Mouse (Mus musculus) thymus, postnatal 10 days (tissue): Measurements from ENCODE around the gene Fig4.

ENCODE experiments used
- DNase-seq, 2 experiments: peaks; one replicate each; pipeline ENCODE4 v3.0.0; 2021; ENCODE audit warnings: low spot score in 2 of 2

Gene Fig4

DNA sequence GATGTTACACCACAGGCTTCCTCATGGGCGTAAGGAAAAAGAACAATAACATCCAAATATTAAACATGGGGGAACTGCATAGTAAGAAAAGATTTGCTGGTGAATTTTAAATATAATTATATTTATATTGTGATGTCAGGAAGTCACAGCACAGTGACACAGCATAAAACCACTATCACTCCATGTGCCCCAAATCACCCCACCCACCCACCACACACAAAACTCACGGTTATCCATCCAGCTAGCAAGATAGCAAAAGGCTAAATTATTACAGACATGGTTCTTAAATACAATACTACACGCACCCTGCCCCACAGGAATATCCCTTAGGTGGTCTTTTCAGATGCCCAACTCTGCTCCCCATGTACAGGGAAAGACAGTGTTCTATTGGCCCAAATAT lies 89.0 kb downstream of the Fig4 start:
- DNase-seq, result no peak

DNA sequence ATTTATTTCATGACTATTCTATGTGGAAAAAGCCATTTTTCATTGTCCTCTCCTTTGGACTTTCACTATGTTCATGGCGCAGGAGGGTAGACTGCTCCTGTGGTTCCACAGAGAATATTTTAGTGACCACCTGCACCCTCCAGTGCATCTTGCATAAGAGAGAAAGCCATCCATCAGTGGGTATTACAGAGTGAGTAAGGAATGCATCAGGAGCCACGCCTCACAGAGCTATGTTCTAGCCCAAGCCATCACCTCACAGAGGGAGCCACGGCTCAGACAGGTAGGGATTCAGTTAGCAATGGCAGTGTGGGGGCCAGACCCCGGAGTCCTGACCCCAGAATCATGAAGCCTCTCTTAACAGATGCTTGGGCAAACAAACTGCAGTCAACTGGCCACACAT lies 93.5 kb downstream of the Fig4 start:
- DNase-seq, result no peak

DNA sequence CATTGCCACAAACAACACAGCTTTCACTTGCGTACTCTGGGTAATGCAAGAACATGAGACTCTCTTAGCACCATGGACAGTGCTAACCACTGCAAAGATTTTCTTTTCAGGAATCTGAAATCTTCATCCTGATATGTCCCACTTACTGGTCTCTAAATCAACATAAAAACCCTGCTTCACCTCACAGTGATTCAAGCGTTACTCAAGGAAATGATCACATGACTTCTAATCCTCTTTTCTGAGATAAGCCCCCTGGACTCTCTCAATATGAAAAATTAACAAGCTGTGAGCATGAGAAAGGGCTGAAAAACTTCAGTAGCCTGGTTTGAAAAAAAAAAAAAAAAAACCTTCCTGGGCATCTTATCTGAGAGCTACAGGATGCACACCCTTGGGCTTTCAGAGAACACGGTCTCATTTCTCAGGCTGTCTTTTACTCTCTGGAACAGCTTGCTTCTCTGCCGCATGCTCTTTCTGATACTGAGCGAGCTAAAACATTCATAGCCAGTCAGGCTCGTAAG lies 94.1 kb downstream of the Fig4 start:
- DNase-seq, result no peak

DNA sequence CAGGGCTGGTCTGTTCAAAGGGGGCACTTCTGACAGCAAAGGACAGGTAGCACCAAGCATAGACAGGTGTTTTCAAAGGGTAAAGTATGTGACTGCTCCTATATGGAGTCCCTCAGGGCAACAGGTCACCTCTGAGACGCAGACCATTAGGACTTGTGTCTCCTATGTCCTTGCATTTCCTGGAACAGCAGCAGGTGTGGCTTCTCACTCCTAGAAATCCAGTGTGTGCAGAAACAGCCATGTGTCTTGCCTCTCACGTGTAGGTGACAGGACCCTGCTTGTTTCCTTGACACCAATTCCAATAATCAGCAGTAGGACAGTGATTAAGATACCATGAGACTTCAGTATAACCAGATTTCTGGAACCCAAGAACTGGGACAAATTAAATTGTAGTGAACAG lies 97.4 kb downstream of the Fig4 start:
- DNase-seq, result no peak

DNA sequence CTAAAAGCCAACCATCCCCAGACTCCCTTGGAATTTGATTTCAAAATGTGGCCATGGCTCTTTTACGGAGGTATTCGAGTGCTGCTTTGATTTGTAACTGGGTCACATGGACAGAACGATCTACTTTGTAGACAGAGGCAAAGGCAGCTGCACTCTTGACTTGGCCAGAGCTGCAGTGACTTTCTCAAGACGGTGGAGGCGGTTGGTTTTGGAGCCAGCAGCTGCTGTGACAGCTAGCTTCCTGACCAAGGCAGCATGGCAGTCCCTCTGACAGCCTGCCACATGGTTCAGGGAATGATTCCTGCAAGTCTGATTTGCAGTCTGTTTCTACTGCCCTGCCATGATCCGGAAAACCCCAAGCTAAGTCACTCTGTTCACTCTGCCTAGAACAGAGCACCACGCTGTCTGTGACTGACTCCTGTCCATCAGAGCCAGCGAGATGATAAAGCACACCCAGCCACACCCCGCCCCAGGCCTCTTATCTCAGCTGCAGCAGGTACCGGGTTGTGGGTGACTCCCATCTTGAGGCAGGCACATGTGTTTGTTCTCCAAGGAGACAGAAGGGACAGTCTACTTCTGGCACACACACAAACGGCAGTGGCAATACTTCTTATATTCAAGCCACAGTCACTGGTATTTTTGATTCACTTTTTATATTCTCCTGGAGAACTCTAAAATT lies 98.3 kb downstream of the Fig4 start:
- no peak for DNase-seq

DNA sequence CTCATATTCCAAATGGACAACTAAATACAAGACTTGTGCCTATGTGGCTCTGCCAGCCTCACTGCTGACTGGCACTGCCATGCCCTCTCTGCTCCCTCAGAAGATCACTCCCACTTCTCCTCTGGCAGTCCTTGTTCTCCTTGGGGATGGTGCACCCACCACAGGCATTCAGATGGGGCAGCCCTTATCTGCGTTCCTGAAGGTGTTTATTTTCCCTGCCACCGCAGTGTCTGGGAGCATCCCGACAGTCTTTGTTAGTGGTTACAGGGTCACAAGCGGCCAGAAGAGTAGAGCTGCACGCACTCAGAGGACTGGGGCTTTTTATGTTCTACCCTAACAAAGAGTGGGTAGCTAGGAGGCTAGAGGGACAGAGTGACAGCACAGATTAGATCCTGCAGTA lies 98.9 kb downstream of the Fig4 start:
- DNase-seq, result no peak

DNA sequence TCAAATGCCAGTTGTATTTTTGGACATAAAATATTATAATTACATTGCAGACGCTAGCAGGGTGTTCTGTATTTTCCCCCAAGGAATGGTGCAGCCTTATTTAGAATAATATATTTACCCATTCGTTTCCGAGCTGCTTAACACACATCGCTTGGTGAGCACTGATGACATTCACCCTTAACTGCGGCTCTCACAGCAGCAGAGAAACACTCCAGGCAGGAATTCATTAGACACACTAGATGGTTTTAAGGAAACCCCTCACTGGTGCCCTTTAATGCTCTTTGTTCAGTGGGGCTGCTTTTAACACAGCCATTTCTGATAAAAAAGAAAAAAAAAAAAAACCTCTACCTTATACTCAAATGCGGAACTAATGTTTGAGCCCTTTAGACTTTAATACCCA lies 104.3 kb downstream of the Fig4 start:
- DNase-seq, result no peak

DNA sequence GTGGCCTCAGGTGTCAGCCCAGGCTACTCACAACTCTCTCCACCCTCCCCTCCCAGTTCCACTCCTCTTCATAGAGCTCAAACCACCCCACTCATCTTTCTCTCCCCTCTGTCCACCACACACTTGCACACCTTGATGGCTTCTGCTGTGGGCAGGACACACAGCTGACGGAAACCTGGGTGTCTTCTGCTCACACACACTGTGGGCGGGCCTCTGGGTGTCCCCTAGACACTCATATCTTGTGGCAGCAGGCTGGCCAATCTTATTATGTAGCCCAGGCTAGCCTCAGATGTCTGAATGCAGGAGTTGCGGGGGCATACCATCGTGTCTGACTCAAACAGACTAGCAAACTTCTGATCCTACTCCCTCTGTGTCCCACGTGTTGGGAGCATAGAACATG lies 105.3 kb downstream of the Fig4 start:
- no peak for DNase-seq

DNA sequence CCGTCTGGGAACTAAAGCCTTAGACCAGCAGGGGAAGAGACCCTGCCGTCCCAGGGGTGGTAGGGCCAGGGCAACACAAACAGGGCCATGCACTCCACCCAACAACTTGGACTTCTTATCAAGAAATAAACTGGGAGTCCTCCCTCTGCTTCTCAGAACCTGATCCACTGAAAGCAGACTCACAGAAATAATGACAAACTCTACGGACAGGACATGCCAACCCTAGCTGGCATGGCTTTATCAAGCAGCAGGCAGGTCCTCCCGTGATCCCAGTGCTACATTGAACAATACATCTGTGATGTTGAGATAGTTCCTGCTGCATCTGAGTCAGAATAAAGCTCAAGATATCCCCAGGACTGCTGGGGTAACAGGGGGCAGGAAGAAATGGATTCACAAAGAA lies 106.8 kb downstream of the Fig4 start:
- no peak for DNase-seq

DNA sequence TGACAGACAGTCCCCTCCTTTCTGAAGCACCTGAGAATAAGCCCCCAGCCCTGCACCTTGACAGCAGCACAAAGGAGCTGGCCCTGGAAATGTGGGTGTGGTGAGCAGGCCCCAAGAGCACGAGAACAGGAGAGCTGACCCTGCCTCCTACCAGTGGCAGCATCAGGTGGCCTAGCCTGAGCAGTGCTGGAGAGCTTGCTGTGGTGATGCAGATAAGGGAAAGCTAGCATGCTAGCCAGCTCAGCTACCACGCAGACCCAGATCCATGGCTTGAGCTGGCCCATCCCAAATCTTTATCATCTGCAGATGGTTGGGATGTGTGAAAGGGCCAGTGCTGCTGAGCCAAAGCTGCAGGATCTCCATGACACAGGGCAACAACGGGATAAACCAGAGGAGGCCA lies 113.7 kb downstream of the Fig4 start:
- DNase-seq, result no peak

DNA sequence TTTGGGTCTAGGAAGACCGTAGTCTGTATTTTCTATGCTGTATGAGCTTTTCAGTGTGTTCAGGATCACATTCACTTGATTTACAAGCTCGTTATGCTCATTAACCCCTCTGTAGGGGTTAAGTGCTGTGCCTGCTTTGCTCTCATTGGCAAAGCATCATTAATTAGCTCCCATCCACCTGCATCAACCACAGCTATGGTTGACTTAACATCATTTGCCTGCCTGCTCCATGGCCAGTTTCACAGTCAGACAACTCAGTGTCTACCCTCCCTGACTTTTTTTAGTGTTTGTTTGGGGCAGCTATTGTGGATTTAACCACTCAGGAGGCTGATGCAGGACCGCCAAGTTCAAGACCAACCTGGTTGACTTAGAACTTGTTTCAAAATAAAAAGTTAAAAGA lies 119.1 kb downstream of the Fig4 start:
- DNase-seq, result no peak

DNA sequence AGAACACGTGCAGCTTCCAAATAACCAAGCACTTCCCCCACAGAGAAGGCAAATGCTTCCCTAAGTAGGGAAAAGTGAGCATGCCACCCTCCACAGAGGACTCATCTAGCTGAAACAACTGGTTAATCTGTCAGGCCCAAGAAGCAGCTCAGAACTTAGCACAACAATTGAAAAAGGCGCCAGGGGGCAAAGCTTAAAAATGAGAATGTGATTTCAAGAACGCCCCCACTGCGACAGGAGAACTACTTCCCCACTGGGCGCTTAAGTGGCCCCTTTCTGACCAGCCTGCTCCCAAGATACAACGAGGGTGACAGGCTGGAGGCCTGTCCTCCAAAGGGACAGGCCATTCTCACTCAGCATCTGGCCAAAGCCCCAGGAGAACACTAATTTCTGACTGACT lies 120.4 kb downstream of the Fig4 start:
- no peak for DNase-seq

DNA sequence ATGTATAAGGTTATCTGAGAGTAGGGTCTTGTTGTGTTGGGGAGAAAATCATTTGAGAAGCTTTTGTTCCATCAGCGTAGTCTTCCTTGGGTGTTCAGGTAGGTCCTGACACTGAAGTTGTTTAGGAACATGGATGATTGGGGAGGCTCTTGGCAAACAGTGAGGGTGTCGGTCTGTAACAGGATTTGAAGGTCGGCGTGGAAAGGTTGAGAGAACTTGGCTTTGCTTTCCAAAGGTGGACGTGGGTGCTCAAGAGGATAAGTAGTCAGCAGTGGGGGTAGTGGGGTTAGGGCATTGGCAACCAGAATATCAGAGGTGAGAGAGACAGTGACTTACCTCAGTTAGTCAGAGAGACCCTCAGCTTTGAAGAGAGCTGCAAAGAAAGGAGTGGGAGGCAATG lies 136.9 kb downstream of the Fig4 start:
- no peak for DNase-seq

DNA sequence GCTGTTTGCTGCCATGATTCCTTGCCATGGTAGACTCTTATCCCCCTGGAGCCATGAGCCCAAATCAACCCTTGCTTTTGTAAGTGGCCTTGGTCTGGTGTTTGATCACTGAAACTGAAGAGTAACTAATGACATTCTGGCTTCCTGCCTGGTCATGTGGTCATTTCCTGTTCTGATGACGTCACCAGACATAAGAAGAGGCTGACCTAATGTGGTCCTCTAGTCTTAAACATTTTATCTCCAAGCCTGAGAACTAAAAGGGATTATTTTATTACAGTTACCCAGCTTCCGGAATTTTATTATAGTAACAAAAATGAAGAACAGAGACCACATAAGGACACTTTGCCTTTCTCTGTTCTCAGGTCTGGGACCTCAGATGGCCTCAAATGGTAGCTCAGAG lies 140.0 kb downstream of the Fig4 start:
- no peak for DNase-seq

DNA sequence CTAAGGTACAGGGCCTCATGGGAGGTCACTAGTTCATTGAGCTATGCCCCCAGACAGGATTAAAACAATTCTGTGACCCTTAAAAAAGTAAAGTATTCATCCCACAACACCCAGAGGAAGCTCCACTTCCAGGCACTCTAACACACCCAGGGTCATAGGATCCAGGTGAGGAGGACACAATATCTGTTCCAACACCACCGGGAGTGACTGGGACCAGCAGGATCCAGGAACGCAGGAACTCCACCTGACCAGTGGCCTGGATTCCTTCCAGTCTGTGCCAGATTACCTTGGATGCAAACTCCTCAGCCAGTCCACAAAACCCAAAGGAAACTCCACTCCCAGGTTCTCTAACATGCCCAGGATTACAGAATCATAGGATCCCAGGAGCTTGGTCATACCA lies 145.8 kb downstream of the Fig4 start:
- DNase-seq, result no peak

DNA sequence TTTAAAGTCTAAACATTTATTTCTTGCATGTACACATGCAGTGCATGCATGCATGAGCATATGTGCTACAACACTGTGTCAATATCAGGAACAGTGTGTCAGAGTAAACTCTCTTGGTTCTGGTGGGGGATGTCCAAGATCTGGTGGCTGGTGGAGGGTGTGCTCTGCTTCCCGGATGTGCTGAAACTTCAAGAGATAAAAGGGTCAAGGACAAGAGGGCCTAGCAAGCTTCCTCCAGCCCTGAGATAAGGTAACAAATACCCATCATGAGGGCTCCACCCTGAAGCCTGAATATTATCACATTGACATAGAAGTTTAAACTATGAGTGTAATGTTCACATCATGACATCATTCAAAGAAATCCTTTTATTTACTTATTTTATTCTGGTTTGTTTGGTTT lies 146.4 kb downstream of the Fig4 start:
- DNase-seq, result no peak

DNA sequence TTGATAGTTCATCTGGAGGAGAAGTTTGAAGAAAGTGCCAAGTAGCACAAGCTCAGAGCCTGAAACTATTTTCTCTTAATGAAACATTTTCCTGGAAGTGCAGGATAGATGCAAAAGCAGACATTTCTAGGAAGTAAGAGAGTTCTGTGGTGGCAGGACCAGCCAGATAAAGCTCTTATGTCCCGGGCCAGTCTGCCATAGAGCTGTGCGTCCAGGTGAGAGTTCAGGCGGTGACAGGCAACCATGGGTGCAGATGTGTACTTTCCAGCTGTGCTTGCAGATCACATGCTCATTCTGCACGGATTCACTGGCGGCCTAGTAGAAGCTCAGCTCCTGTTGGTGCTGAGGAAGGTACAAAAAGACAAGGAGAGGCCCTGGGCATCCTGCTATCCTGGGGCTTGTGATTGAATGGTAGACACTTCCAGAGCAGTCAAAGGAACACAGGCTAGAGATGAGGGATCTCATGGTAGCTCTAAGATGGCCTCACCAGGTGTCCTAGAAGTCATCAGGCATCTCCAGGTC lies 149.8 kb downstream of the Fig4 start:
- no peak for DNase-seq

DNA sequence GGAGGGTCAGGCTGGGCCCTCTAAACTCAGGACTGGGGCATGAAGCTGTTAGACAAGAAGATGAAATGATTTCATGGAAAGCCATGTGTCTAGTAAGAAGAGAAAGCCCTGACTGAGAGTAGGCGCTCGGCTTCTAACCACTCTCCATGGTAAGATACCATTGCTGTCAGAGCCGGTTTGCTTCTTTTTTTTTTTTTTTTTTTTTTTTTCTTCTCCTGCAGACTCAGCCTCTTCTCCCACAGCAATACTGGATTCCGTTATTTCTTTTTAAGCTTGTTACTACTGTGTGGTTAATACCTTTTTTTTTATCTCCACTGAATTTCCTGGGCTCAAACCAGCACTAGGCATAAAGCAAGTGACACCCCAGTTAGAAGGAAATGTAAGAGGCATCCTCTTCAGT lies 151.2 kb downstream of the Fig4 start:
- DNase-seq, result no peak

DNA sequence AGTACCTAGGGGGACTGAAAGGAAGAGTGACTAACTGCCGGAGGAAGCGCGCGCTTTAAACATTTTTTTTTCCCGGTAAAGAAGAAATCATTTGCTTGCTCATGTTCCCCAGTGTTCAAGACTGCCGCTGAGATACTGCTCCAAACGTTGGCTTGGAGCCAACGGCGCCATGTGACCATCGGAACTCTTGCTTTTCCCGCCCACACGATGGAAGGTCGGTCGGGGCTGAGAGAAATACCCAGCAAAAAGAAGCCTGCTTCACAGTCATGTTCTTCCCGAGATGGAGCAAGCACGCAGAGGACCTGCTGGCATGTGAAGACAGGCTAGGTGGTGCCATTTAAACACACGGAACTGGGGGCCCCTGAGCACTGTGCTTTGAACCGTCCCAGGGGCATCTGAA lies 151.6 kb downstream of the Fig4 start:
- DNase-seq, result no peak

DNA sequence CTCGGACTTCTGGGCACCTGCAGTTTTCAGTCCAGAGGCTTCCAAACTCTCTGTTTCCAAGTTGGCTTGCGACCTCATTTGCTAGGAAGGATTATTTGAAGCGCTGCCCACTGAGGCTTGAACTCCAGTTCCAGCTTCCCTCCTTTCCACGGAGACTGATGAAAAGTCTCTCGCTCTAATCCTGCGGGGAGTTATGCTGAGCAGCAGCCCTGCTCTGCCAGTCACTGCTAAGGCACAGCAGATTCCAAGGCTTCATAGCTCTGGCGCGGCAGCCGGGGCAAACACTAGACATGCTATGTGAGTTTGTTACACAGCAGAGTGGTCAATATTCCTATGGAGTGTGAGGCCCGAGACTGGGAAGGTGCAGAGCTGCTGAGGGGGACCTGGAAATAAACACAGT lies 152.0 kb downstream of the Fig4 start:
- DNase-seq, result no peak

DNA sequence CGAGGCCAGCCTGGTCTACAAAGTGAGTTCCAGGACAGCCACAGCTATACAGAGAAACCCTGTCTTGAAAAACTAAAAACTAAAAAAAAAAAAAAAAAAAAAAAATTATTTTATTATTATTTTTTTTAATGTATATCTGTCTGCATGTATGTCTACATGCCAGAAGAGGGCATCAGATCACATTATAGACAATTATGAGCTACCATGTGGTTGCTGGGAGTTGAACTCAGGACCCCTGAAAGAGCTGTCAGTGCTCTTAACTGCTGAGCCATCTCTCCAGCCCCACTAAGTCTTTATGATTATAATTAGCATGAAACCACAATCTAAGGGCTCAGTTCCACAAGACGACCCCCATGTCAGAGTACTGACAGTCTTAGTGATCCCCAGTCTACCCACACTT lies 152.6 kb downstream of the Fig4 start:
- DNase-seq, result no peak

DNA sequence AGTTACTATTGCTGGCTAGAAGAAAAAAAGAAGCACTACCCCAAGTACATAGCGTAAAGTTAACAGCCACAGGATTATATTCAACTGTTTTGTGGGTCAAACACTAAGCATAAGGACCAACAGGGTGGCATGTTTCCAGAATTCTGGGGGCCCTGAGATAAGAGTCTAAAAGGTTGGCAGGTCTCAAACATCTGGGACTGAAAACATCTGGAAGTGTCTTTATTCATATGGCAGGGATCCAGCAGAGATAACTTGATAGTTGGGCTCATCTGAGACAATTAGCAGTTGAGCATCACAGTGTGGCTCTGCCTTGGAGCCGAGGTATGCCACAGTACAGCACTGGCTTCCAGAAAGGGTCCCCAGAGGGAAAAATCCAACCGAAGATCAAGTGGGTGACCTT lies 153.8 kb downstream of the Fig4 start:
- DNase-seq, result no peak

DNA sequence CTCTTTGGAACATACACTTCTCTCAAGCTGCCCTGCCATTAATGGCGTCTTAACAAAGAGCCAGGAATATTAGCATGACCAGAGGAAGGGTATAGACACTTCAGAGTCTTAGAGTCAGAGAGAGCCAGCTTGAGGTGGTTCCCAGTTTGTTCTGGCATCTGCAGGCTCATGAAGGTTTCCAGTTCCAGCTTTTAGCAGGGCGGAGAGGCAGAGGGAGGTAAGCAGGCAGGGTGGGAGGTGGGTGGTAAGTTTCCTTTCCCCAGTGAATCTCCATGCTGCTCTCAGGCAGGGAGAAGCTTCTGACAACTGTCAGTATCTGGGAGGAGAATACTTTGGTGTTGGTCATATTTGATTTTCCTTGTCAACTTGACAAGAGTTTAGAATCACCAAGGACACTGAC lies 156.9 kb downstream of the Fig4 start:
- no peak for DNase-seq
